Comparison of ENCODE assay signal across 17 mouse cellular contexts in the genomic region with DNA sequence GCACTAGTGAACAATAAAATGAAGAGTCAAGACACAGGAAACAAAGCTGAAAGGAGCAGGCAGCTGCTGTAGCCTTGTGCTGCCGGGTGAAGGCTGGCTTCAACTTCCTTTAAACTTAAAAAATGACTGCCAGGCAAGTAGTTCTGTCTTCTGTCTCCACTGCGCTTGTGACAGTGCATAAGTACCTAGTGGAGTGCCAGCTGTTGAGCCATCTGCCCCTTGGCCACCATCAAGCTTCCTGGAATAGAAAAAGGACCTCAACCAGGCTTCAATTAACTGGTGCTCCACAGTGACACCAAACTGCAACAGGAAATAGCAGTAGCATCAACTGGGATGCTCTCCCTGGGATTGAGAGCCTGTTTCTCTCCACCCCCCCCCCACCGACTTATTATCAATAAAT.
DNase-seq lines count a peak whose midpoint lies in the region; ATAC-seq lines count a peak whose summit lies in the region.
"Had no signal": no experiment of that assay in that cellular context is flagged by ENCODE, and none has a peak within 500 bp of the region (broad histone marks: within the 10 kb centered on the region; RNA-seq: fewer than 3 reads in every experiment).

No protein-coding gene starts in this region.

- peak; percentile 15; the same call in 1 of the 2 replicates for ATAC-seq in frontal cortex, adult (ENCODE audit: low TSS enrichment)
- ATAC-seq: intestine, embryonic 16.5 days had no signal

- DNase-seq in cerebellum, postnatal 14 days = peak; percentile 55 to 67
- no peak for DNase-seq in cerebellum, postnatal 36 days
- no peak for DNase-seq in frontal cortex, postnatal 25 days (ENCODE audit: low spot score in 2 of 2)
- peak; percentile 11 for DNase-seq in layer of hippocampus, adult 9-11 months
- no peak for DNase-seq in layer of hippocampus, adult 11-12 months (ENCODE audit: low spot score)
- peak; percentile 15 for DNase-seq in right cerebral cortex, adult 18-20 months
- no peak for DNase-seq in right cerebral cortex, postnatal 25 days
- DNase-seq: adrenal gland, postnatal 10 days; cerebellum, adult 8-10 months; embryo, embryonic 11 days; gastrocnemius, adult 2 months; gastrocnemius, postnatal 25 days; heart, adult 11 months; heart, postnatal 36 days; kidney, adult 8-10 months had no signal

Comparison
In these comparisons a context has a peak if more than half of its experiments do, and no peak if none do; other contexts are left out.
1. DNase-seq: peak in cerebellum, postnatal 14 days (2 of 2), layer of hippocampus, adult 9-11 months (single experiment) and right cerebral cortex, adult 18-20 months (single experiment); none in cerebellum, postnatal 36 days (0 of 2), frontal cortex, postnatal 25 days (0 of 2), layer of hippocampus, adult 11-12 months (single experiment) and right cerebral cortex, postnatal 25 days (single experiment).